18 mouse cellular contexts compared by ENCODE assay signal in genomic region chr19:44901047-44901446, GRCm38 (mm10). TPM values are rescaled to one million over a fixed set of nuclear protein-coding genes. Genes with fewer than 3 reads are reported as not detected.
DNase-seq lines count a peak whose midpoint lies in the region; ATAC-seq and TF ChIP-seq lines count a peak whose summit lies in the region.
"Had no signal": no experiment of that assay in that cellular context is flagged by ENCODE, and none has a peak within 500 bp of the region (broad histone marks: within the 10 kb centered on the region; RNA-seq: fewer than 3 reads in every experiment).

No protein-coding gene starts in this region.

- TF ChIP-seq CTCF in heart, postnatal 0 days (IDR thresholded peaks at IDR 0.05; ENCODE audit: low read depth): no peak

- 68% methylated on average over 3 of the region's 3 CpGs for WGBS in heart, postnatal 0 days
- 33% methylated on average over 3 of the region's 3 CpGs for whole genome bisulfite sequencing in liver, embryonic 12.5 days (ENCODE audit: insufficient replicate concordance)
- WGBS in hindbrain, embryonic 12.5 days: 64% methylated on average over 3 of the region's 3 CpGs
- WGBS in intestine, embryonic 16.5 days: 58% methylated on average over 3 of the region's 3 CpGs

- no peak overlapping the region for H3K4me2 ChIP-seq in heart, postnatal 0 days (ENCODE audit: low read depth, low read length)
- H3K4me2 ChIP-seq in liver, embryonic 12.5 days: no peak overlapping the region
- no peak overlapping the region for H3K4me2 ChIP-seq in hindbrain, embryonic 12.5 days (replicated peaks)
- no peak overlapping the region for H3K4me2 ChIP-seq in intestine, embryonic 16.5 days (ENCODE audit: low read depth, low read length)
- H3K4me2 ChIP-seq: heart, embryonic 15.5 days; limb, embryonic 12.5 days had no signal

- TF ChIP-seq EP300 in heart, postnatal 0 days (IDR thresholded peaks at IDR 0.05; ENCODE audit: low read depth): no peak

- H3K9ac ChIP-seq in heart, postnatal 0 days (replicated peaks; ENCODE audit: low read depth, low read length): no peak overlapping the region
- no peak overlapping the region for H3K9ac ChIP-seq in liver, embryonic 12.5 days
- H3K9ac ChIP-seq in hindbrain, embryonic 12.5 days: peak overlapping the region; percentile 5; the same call in 1 of the 2 replicates
- H3K9ac ChIP-seq in intestine, embryonic 16.5 days (ENCODE audit: low read depth, low read length): no peak overlapping the region; the same call in 1 of the 2 replicates
- H3K9ac ChIP-seq: heart, embryonic 15.5 days; limb, embryonic 12.5 days had no signal

- H3K27ac ChIP-seq in heart, postnatal 0 days (ENCODE audit: low read depth): 0 out of 2 replicates have a peak overlapping the region, but pooled peaks have one; percentile 43
- 0 out of 2 replicates have a peak overlapping the region, but pooled peaks have one; percentile 23 for H3K27ac ChIP-seq in liver, embryonic 12.5 days
- 0 out of 2 replicates have a peak overlapping the region, but pooled peaks have one; percentile 80 for H3K27ac ChIP-seq in hindbrain, embryonic 12.5 days
- peak overlapping the region; percentile 88 for H3K27ac ChIP-seq in intestine, embryonic 16.5 days (ENCODE audit: low read length)
- H3K27ac ChIP-seq: layer of hippocampus, adult 2 months; limb, embryonic 12.5 days had no signal

- H3K4me3 ChIP-seq in heart, postnatal 0 days (ENCODE audit: low read depth, low read length): no peak overlapping the region
- no peak overlapping the region for H3K4me3 ChIP-seq in liver, embryonic 12.5 days
- no peak overlapping the region for H3K4me3 ChIP-seq in hindbrain, embryonic 12.5 days
- no peak overlapping the region for H3K4me3 ChIP-seq in intestine, embryonic 16.5 days (ENCODE audit: low read length)
- H3K4me3 ChIP-seq: erythroblast, embryonic 14.5 days; heart, embryonic 15.5 days; layer of hippocampus, adult 2 months; limb, embryonic 12.5 days; megakaryocyte, embryonic 14.5 days had no signal

- no peak for DNase-seq in heart, postnatal 0 days (ENCODE audit: low spot score)
- DNase-seq in heart, postnatal 4 days: no peak
- no peak for DNase-seq in liver
- no peak for DNase-seq in testis, postnatal 10 days (ENCODE audit: low spot score)
- DNase-seq in urinary bladder, postnatal 36 days (ENCODE audit: low spot score in 2 of 2): no peak
- DNase-seq: cerebellum, postnatal 14 days; gastrocnemius, postnatal 25 days; kidney, adult 11 months; right cerebral cortex, postnatal 14 days; thymus, adult 18-20 months had no signal

- H3K36me3 ChIP-seq in heart, postnatal 0 days (replicated peaks; ENCODE audit: control insufficient read depth, insufficient read depth, low read length): no peaks in the 10 kb centered on the region
- H3K36me3 ChIP-seq in liver, embryonic 12.5 days: no peaks in the 10 kb centered on the region
- H3K36me3 ChIP-seq in hindbrain, embryonic 12.5 days: no peaks in the 10 kb centered on the region
- H3K36me3 ChIP-seq in intestine, embryonic 16.5 days (ENCODE audit: control insufficient read depth, insufficient read depth, low read length): no peaks in the 10 kb centered on the region
- H3K36me3 ChIP-seq: heart, embryonic 15.5 days; limb, embryonic 12.5 days had no signal

- H3K27me3 ChIP-seq in heart, postnatal 0 days (ENCODE audit: control insufficient read depth, insufficient read depth, low read length): 0 out of 2 replicates have a peak, but pooled peaks cover 3% of the 10 kb centered on the region
- H3K27me3 ChIP-seq in liver, embryonic 12.5 days (replicated peaks): peaks cover 38% of the 10 kb centered on the region
- H3K27me3 ChIP-seq in hindbrain, embryonic 12.5 days: peaks cover 31% of the 10 kb centered on the region
- no peaks in the 10 kb centered on the region; the same call in 1 of the 2 replicates for H3K27me3 ChIP-seq in intestine, embryonic 16.5 days (replicated peaks; ENCODE audit: control insufficient read depth, insufficient read depth, low read length)

- H3K9me3 ChIP-seq in heart, postnatal 0 days (replicated peaks; ENCODE audit: control insufficient read depth, low read length): no peaks in the 10 kb centered on the region
- H3K9me3 ChIP-seq in liver, embryonic 12.5 days (replicated peaks): no peaks in the 10 kb centered on the region
- H3K9me3 ChIP-seq in hindbrain, embryonic 12.5 days (replicated peaks): no peaks in the 10 kb centered on the region
- no peaks in the 10 kb centered on the region for H3K9me3 ChIP-seq in intestine, embryonic 16.5 days (ENCODE audit: control insufficient read depth, low read length)
- H3K9me3 ChIP-seq: heart, embryonic 15.5 days; limb, embryonic 12.5 days; megakaryocyte, embryonic 14.5 days had no signal

- peaks cover 41% of the 10 kb centered on the region for H3K4me1 ChIP-seq in heart, postnatal 0 days (ENCODE audit: control insufficient read depth, insufficient read depth)
- H3K4me1 ChIP-seq in liver, embryonic 12.5 days: peaks cover 15% of the 10 kb centered on the region; the same call in 1 of the 2 replicates
- peaks cover 31% of the 10 kb centered on the region for H3K4me1 ChIP-seq in hindbrain, embryonic 12.5 days
- H3K4me1 ChIP-seq in intestine, embryonic 16.5 days (ENCODE audit: control insufficient read depth, insufficient read depth, low read length): peaks cover 48% of the 10 kb centered on the region

- no peak for ATAC-seq in heart, postnatal 0 days (ENCODE audit: insufficient read depth, low read depth)
- ATAC-seq in liver, embryonic 12.5 days: no peak
- peak; percentile 42 for ATAC-seq in hindbrain, embryonic 12.5 days (ENCODE audit: low FRiP score)
- no peak for ATAC-seq in intestine, embryonic 16.5 days

RNA-seq across cellular contexts. Expression of gene Slf2, which starts 29.9 kb away (rescaled TPM):
- 19.3 and 30.6 TPM in 2 replicates for total RNA-seq in heart, postnatal 0 days (2014; rRNA removed; ENCODE audit: low replicate concordance)
- 17.3 and 20.5 TPM in 2 replicates for polyA plus RNA-seq in heart, postnatal 0 days (2015; fragmentation: Nextera tagmentation; extraction: Ambion mirVana)
- total RNA-seq in heart, postnatal 4 days (2021): 10 to 100 TPM; 37.2 to 40.9 TPM
- polyA plus RNA-seq in liver, embryonic 12.5 days (2016; fragmentation: Nextera tagmentation; extraction: Ambion mirVana): 25.8 and 27.2 TPM in 2 replicates
- polyA plus RNA-seq in hindbrain, embryonic 12.5 days (2016; fragmentation: Nextera tagmentation; extraction: Ambion mirVana): 41.1 and 41.2 TPM in 2 replicates
- polyA plus RNA-seq in intestine, embryonic 16.5 days (2015; fragmentation: Nextera tagmentation; extraction: Ambion mirVana): 26.8 and 27.1 TPM in 2 replicates

Comparison
In these comparisons a context has a peak if more than half of its experiments do, and no peak if none do; other contexts are left out.
1. H3K27ac ChIP-seq: peak in every context shown above with its lines; median percentile 88 in intestine, embryonic 16.5 days; 80 in hindbrain, embryonic 12.5 days; 43 in heart, postnatal 0 days; 23 in liver, embryonic 12.5 days.